Mouse (Mus musculus) intestine, embryonic 16.5 days (tissue): ENCODE results near the gene Prokr1. TPM values are rescaled to one million over a fixed set of nuclear protein-coding genes. Genes with fewer than 3 reads are reported as not detected.
"Not testable (repeated sequence)": the region's sequence is repeated elsewhere in the genome, so short reads cannot be mapped to it uniquely, and the experiment has no call there.

Experiments
- ATAC-seq: fragments of 200-750 bp; cut with Nextera tagmentation; 2 replicates; pipeline ENCODE4 v1.8.0; 2017; ENCODE audit warnings: moderate TSS enrichment, moderate library complexity
- H3K27ac ChIP-seq: fragments of 300-500 bp; sonication (generic); 2 replicates; pipeline ENCODE4 v1.5.1; 2014; ENCODE audit warnings: mild to moderate bottlenecking, low read length
- H3K27me3 ChIP-seq: fragments of 300-500 bp; sonication (generic); replicated peaks from 2 replicates; pipeline ENCODE4 v1.6.1; 2014; ENCODE audit warnings: low read length, control low read depth, mixed read lengths; ENCODE audit not compliant: control insufficient read depth, insufficient read depth
- H3K36me3 ChIP-seq: fragments of 300-500 bp; sonication (generic); 2 replicates; pipeline ENCODE4 v1.6.1; 2014; ENCODE audit warnings: low read length, control low read depth; ENCODE audit not compliant: control insufficient read depth, insufficient read depth
- H3K4me1 ChIP-seq: fragments of 300-500 bp; sonication (generic); 2 replicates; pipeline ENCODE4 v1.6.1; 2014; ENCODE audit warnings: low read length, control low read depth, mixed read lengths; ENCODE audit not compliant: control insufficient read depth, insufficient read depth
- H3K4me2 ChIP-seq: fragments of 300-500 bp; sonication (generic); 2 replicates; pipeline ENCODE4 v1.6.1; 2014; ENCODE audit warnings: low read depth, low read length, control low read depth
- H3K4me3 ChIP-seq: fragments of 300-500 bp; sonication (generic); 2 replicates; pipeline ENCODE4 v1.5.1; 2014; ENCODE audit warnings: mild to moderate bottlenecking, low read length
- H3K9ac ChIP-seq: fragments of 300-500 bp; sonication (generic); 2 replicates; pipeline ENCODE4 v1.6.1; 2014; ENCODE audit warnings: low read depth, low read length
- H3K9me3 ChIP-seq: fragments of 300-500 bp; sonication (generic); 2 replicates; pipeline ENCODE4 v1.6.1; 2016; ENCODE audit warnings: low read length, control low read depth; ENCODE audit not compliant: control insufficient read depth
- WGBS: fragments of 180-500 bp; shearing (Covaris S2); extraction: QIAGEN DNeasy Blood & Tissue Kit; methylation state at CpG from one replicate; pipeline ENCODE4 v1.1.7; 2014; 5-methylcytosine and 5-hydroxymethylcytosine counted together
- polyA plus RNA-seq: library from polyadenylated mRNA; unstranded; fragments of >200 nt; fragmentation: Nextera tagmentation; extraction: Ambion mirVana; gene quantifications from 2 replicates; pipeline ENCODE4 v1.2.1, GENCODE M21; 2015

Prokr1 gene
- polyA plus RNA-seq, 1 experiment from 2014 or later: 2.3 TPM

- H3K9ac ChIP-seq: no peak overlapping the region
- peaks cover 17% of the 10 kb centered on the region for H3K4me1 ChIP-seq
- H3K9me3 ChIP-seq: no peaks in the 10 kb centered on the region
- WGBS: 44% methylated on average over 9 of the region's 9 CpGs
- H3K4me3 ChIP-seq: no peak overlapping the region
- ATAC-seq: no peak
- H3K4me2 ChIP-seq: no peak overlapping the region
- H3K27me3 ChIP-seq: no peaks in the 10 kb centered on the region
- no peak overlapping the region for H3K27ac ChIP-seq
- H3K36me3 ChIP-seq: no peaks in the 10 kb centered on the region
These were observed 12.3 kb downstream of the Prokr1 start for GRCm38 (mm10) chr6:87578247-87578646.

- no peak overlapping the region for H3K4me2 ChIP-seq
- H3K4me1 ChIP-seq: peaks cover 13% of the 10 kb centered on the region; the same call in 1 of the 2 replicates
- H3K4me3 ChIP-seq: no peak overlapping the region
- H3K27ac ChIP-seq: 0 out of 2 replicates have a peak overlapping the region, but pooled peaks have one; percentile 26
- WGBS: 36% methylated on average over 4 of the region's 4 CpGs
- H3K9me3 ChIP-seq: no peaks in the 10 kb centered on the region
- H3K27me3 ChIP-seq: no peaks in the 10 kb centered on the region
- H3K36me3 ChIP-seq: no peaks in the 10 kb centered on the region
- H3K9ac ChIP-seq: no peak overlapping the region
- peak; percentile 68 for ATAC-seq
These were observed 13.8 kb downstream of the Prokr1 start for GRCm38 (mm10) chr6:87576648-87577330.

DNA sequence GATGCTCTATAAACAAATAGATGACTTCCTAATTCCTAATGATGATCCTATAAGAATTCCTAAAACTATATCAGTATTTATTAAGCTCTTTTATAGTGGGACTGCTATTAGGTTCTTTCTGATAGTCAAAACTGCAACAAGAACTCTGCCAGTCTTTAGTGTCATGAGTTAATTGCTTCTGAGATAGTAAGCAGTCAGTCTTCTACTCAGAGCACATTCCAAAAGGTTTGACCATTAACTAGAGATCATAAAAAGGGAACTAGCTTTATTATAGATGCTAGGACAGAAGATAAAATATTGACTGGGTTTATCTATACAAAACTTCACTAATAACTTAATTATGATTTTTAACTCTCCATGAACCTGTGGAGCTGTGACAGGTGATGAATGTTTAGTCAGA lies 18.7 kb downstream of the Prokr1 start:
- H3K27me3 ChIP-seq, H3K9ac ChIP-seq, H3K36me3 ChIP-seq, H3K4me2 ChIP-seq, H3K4me3 ChIP-seq, H3K9me3 ChIP-seq, H3K27ac ChIP-seq: not testable (repeated sequence)
- peaks cover 18% of the 10 kb centered on the region for H3K4me1 ChIP-seq
- ATAC-seq: peak; percentile 57; the same call in 1 of the 2 replicates

- H3K4me1 ChIP-seq: peaks cover 10% of the 10 kb centered on the region
- ATAC-seq: peak; percentile 74
- 51% methylated on average over 9 of the region's 9 CpGs for WGBS
These were observed 22.6 kb downstream of the Prokr1 start for GRCm38 (mm10) chr6:87567686-87568593.

DNA sequence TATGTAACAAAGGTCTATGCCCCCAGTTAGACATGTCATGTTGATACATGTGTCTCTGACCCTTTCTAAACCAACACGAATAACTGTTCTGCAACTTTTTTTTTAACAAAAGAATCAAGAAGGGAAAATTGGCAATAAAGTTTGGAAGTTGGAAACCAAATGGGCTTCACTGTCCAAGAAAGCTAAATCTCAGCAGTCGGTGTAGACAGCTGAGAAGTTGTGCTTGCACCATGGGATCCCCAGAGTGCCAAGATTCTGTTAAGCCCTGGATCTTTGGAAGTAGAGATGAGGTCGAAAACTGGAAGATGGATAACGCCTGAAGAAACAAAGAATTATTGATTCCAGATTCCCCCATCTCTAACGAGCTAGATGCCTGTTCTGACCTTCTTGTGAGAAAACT lies 25.4 kb downstream of the Prokr1 start:
- H3K36me3 ChIP-seq: no peaks in the 10 kb centered on the region
- WGBS: 74% methylated on average over 5 of the region's 5 CpGs
- H3K27ac ChIP-seq: no peak overlapping the region
- H3K27me3 ChIP-seq: no peaks in the 10 kb centered on the region
- no peak overlapping the region for H3K9ac ChIP-seq
- H3K9me3 ChIP-seq: no peaks in the 10 kb centered on the region
- H3K4me1 ChIP-seq: peaks cover 10% of the 10 kb centered on the region
- H3K4me2 ChIP-seq: no peak overlapping the region
- no peak for ATAC-seq
- no peak overlapping the region for H3K4me3 ChIP-seq

More at GRCm38 (mm10) chr6:87567686-87568593, 22.6 kb downstream of the Prokr1 start:
- H3K4me3 ChIP-seq: no peak overlapping the region
- H3K36me3 ChIP-seq: no peaks in the 10 kb centered on the region
- no peak overlapping the region for H3K4me2 ChIP-seq
- H3K27me3 ChIP-seq: no peaks in the 10 kb centered on the region
- H3K27ac ChIP-seq: no peak overlapping the region
- H3K9me3 ChIP-seq: no peaks in the 10 kb centered on the region
- H3K9ac ChIP-seq: no peak overlapping the region

DNA sequence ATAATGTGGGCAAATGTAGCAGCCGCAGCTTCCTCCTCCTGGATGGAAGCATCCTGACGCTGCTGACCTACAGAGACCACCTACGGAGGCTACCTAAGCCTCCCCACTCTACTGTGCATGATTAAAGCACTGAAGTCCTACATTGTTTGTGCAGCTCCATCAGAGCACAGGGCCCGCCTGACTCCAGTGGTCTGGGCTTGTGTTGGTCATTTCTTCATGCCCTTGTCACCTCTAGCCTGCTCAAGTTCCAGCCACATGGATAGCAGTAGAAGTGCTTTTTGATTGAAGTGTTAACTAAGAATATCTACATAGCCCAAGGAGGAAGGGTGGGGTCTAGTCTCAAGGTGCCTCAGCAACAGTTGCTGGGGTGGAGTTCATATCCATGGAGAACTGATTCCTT lies 26.2 kb downstream of the Prokr1 start:
- Histone ChIP-seq H3K36me3 (no peaks in the 10 kb centered on the region), H3K4me2 (no peak overlapping the region), H3K27me3 (no peaks in the 10 kb centered on the region), H3K9me3 (no peaks in the 10 kb centered on the region), H3K4me3 (no peak overlapping the region), H3K4me1 (peaks cover 10% of the 10 kb centered on the region), H3K27ac (no peak overlapping the region), H3K9ac (no peak overlapping the region)
- no peak for ATAC-seq
- WGBS: 89% methylated on average over 4 of the region's 4 CpGs

DNA sequence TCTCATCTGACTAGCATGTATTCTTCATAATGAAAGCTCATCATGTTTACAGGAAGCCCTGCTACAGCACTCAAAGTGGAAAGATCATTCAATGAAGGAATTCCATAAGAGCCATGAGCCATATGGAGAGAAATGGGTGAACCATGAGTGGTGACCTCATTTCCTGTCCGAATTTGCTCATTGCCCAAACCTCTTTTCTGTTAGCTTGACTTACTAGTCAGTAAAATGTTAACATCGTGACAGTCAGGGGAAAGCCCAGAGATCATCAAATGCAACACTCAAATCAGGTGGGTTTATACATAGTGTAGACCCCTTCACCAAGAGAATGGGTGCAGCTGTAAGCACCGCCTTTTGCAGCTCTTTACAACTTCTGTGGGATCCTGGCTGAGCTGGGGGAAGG lies 36.8 kb downstream of the Prokr1 start:
- H3K9ac ChIP-seq: no peak overlapping the region
- H3K36me3 ChIP-seq: no peaks in the 10 kb centered on the region
- H3K4me1 ChIP-seq: no peaks in the 10 kb centered on the region
- no peak overlapping the region for H3K27ac ChIP-seq
- no peak for ATAC-seq
- no peaks in the 10 kb centered on the region for H3K27me3 ChIP-seq
- no peaks in the 10 kb centered on the region for H3K9me3 ChIP-seq
- H3K4me3 ChIP-seq: no peak overlapping the region
- 75% methylated on average over 3 of the region's 3 CpGs for whole genome bisulfite sequencing
- H3K4me2 ChIP-seq: no peak overlapping the region

GRCm38 (mm10) chr6:87552054-87552807 lies 38.3 kb downstream of the Prokr1 start:
- 55% methylated on average over 7 of the region's 7 CpGs for WGBS
- H3K27me3 ChIP-seq: no peaks in the 10 kb centered on the region
- H3K4me2 ChIP-seq: no peak overlapping the region
- H3K36me3 ChIP-seq: no peaks in the 10 kb centered on the region
- ATAC-seq: no peak
- no peak overlapping the region for H3K4me3 ChIP-seq
- H3K27ac ChIP-seq: no peak overlapping the region
- no peaks in the 10 kb centered on the region for H3K9me3 ChIP-seq
- H3K9ac ChIP-seq: no peak overlapping the region
- no peaks in the 10 kb centered on the region for H3K4me1 ChIP-seq

- H3K9me3 ChIP-seq: no peaks in the 10 kb centered on the region
- no peak overlapping the region for H3K9ac ChIP-seq
- WGBS: 86% methylated on average over 7 of the region's 7 CpGs
- no peak overlapping the region for H3K27ac ChIP-seq
- no peaks in the 10 kb centered on the region for H3K36me3 ChIP-seq
- no peak overlapping the region for H3K4me2 ChIP-seq
- H3K4me1 ChIP-seq: no peaks in the 10 kb centered on the region
- H3K27me3 ChIP-seq: no peaks in the 10 kb centered on the region
- H3K4me3 ChIP-seq: no peak overlapping the region
- ATAC-seq: no peak
These were observed 42.7 kb downstream of the Prokr1 start for GRCm38 (mm10) chr6:87547836-87548235.
